Mouse (Mus musculus) forebrain, postnatal 0 days (tissue): ENCODE data around the gene Opalin. TPM values are rescaled to one million over a fixed set of nuclear protein-coding genes. Genes with fewer than 3 reads are reported as not detected.

Experiments
- ATAC-seq: fragments of 200-750 bp; cut with Nextera tagmentation; 2 replicates; pipeline ENCODE4 v1.8.0; 2017; ENCODE audit warnings: mild to moderate bottlenecking, moderate library complexity
- DNase-seq: peaks from one replicate; pipeline ENCODE4 v3.0.0-alpha.2; 2015
- H3K27ac ChIP-seq: fragments of 300-500 bp; sonication (generic); 2 replicates; pipeline ENCODE4 v1.5.1; 2014; ENCODE audit warnings: low read depth, mild to moderate bottlenecking, antibody characterized with exemption, low read length, moderate library complexity, mixed read lengths
- H3K27me3 ChIP-seq: fragments of 300-500 bp; sonication (generic); 2 replicates; pipeline ENCODE4 v1.6.1; 2014; ENCODE audit warnings: mild to moderate bottlenecking, low read length, mixed read lengths; ENCODE audit not compliant: insufficient read depth
- H3K36me3 ChIP-seq: fragments of 300-500 bp; sonication (generic); 2 replicates; pipeline ENCODE4 v1.6.1; 2014; ENCODE audit warnings: mild to moderate bottlenecking, moderate library complexity; ENCODE audit not compliant: insufficient read depth
- H3K4me1 ChIP-seq: fragments of 300-500 bp; sonication (generic); 2 replicates; pipeline ENCODE4 v1.6.1; 2014; ENCODE audit warnings: antibody characterized with exemption; ENCODE audit not compliant: insufficient read depth
- H3K4me2 ChIP-seq: fragments of 300-500 bp; sonication (generic); 2 replicates; pipeline ENCODE4 v1.6.1; 2014; ENCODE audit warnings: low read depth, mild to moderate bottlenecking, moderate library complexity
- H3K4me3 ChIP-seq: fragments of 300-500 bp; sonication (generic); 2 replicates; pipeline ENCODE4 v1.5.1; 2014; ENCODE audit warnings: low read depth, low read length, mixed read lengths
- H3K9ac ChIP-seq: fragments of 300-500 bp; sonication (generic); 2 replicates; pipeline ENCODE4 v1.6.1; 2014; ENCODE audit warnings: mild to moderate bottlenecking
- H3K9me3 ChIP-seq: fragments of 300-500 bp; sonication (generic); 2 replicates; pipeline ENCODE4 v1.6.1; 2016; ENCODE audit warnings: low read length
- CTCF ChIP-seq: sonication (generic); IDR thresholded peaks from 2 replicates; pipeline ENCODE4 v1.5.1; 2016; ENCODE audit warnings: antibody characterized with exemption, control low read depth, low read depth
- WGBS: fragments of 180-500 bp; shearing (Covaris S2); extraction: QIAGEN DNeasy Blood & Tissue Kit; methylation state at CpG from one replicate; pipeline ENCODE4 v1.1.7; 2014; 5-methylcytosine and 5-hydroxymethylcytosine counted together
- polyA plus RNA-seq: library from polyadenylated mRNA; unstranded; fragments of >200 nt; fragmentation: Nextera tagmentation; extraction: Ambion mirVana; gene quantifications from 2 replicates; pipeline ENCODE4 v1.2.1, GENCODE M21; 2015
- total RNA-seq: library from RNA; depleted of rRNA; stranded (reverse); fragments of >200 nt; gene quantifications from 2 replicates; pipeline ENCODE4 v1.2.3, GENCODE M21; 2014

Opalin gene
- total and polyA plus RNA-seq, 2 experiments from 2014 or later, result not detected

GRCm38 (mm10) chr19:41100863-41101262, 23.9 kb upstream of the Opalin start:
- peak; percentile 62 for ATAC-seq

GRCm38 (mm10) chr19:41097038-41097437, 20.1 kb upstream of the Opalin start:
- WGBS, result 40% methylated on average over 4 of the region's 4 CpGs
- H3K4me3 ChIP-seq, result no peak overlapping the region
- H3K27me3 ChIP-seq, result no peaks in the 10 kb centered on the region
- H3K9me3 ChIP-seq, result no peaks in the 10 kb centered on the region
- no peak overlapping the region for H3K27ac ChIP-seq
- H3K4me1 ChIP-seq, result peaks cover 6% of the 10 kb centered on the region; the same call in 1 of the 2 replicates
- no peaks in the 10 kb centered on the region for H3K36me3 ChIP-seq
- DNase-seq (no peak), ATAC-seq (no peak)
- no peak for TF ChIP-seq CTCF
- H3K9ac ChIP-seq, result no peak overlapping the region
- H3K4me2 ChIP-seq, result no peak overlapping the region

More at GRCm38 (mm10) chr19:41100863-41101262, 23.9 kb upstream of the Opalin start:
- DNase-seq, result peak; percentile 62
- Histone ChIP-seq H3K27ac (peak overlapping the region; percentile 40; the same call in 1 of the 2 replicates), H3K9ac (no peak overlapping the region), H3K9me3 (no peaks in the 10 kb centered on the region), H3K27me3 (no peaks in the 10 kb centered on the region), H3K4me3 (no peak overlapping the region), H3K36me3 (no peaks in the 10 kb centered on the region), H3K4me1 (peaks cover 6% of the 10 kb centered on the region; the same call in 1 of the 2 replicates), H3K4me2 (no peak overlapping the region)
- no peak for TF ChIP-seq CTCF
- WGBS, result 44% methylated on average over 7 of the region's 7 CpGs

GRCm38 (mm10) chr19:41091901-41092300, 15.0 kb upstream of the Opalin start:
- Histone ChIP-seq H3K9me3 (no peaks in the 10 kb centered on the region), H3K4me2 (no peak overlapping the region), H3K27ac (no peak overlapping the region), H3K4me1 (no peaks in the 10 kb centered on the region), H3K27me3 (no peaks in the 10 kb centered on the region), H3K36me3 (no peaks in the 10 kb centered on the region), H3K4me3 (no peak overlapping the region), H3K9ac (no peak overlapping the region)
- no peak for ATAC-seq
- WGBS, result 92% methylated on average over 2 of the region's 2 CpGs
- DNase-seq, result no peak
- no peak for TF ChIP-seq CTCF

- Histone ChIP-seq H3K9ac (no peak overlapping the region), H3K4me3 (no peak overlapping the region), H3K4me2 (no peak overlapping the region)
These were observed 12.9 kb upstream of the Opalin start for GRCm38 (mm10) chr19:41089833-41090232.

GRCm38 (mm10) chr19:41088491-41088890, 11.6 kb upstream of the Opalin start:
- Histone ChIP-seq H3K4me1 (no peaks in the 10 kb centered on the region), H3K27me3 (no peaks in the 10 kb centered on the region), H3K36me3 (no peaks in the 10 kb centered on the region), H3K4me2 (no peak overlapping the region), H3K9ac (no peak overlapping the region), H3K27ac (no peak overlapping the region), H3K4me3 (no peak overlapping the region), H3K9me3 (no peaks in the 10 kb centered on the region)
- 39% methylated on average over 18 of the region's 18 CpGs for WGBS
- TF ChIP-seq CTCF, result no peak
- ATAC-seq (no peak), DNase-seq (no peak)

More at GRCm38 (mm10) chr19:41089833-41090232, 12.9 kb upstream of the Opalin start:
- no peaks in the 10 kb centered on the region for H3K4me1 ChIP-seq
- WGBS, result 4% methylated on average over 5 of the region's 5 CpGs
- no peaks in the 10 kb centered on the region for H3K9me3 ChIP-seq
- DNase-seq, result peak; percentile 89
- H3K36me3 ChIP-seq, result no peaks in the 10 kb centered on the region
- peak; percentile 91 for TF ChIP-seq CTCF
- no peaks in the 10 kb centered on the region for H3K27me3 ChIP-seq
- peak; percentile 77 for ATAC-seq
- H3K27ac ChIP-seq, result no peak overlapping the region

GRCm38 (mm10) chr19:41087901-41088300, 11.0 kb upstream of the Opalin start:
- no peaks in the 10 kb centered on the region for H3K27me3 ChIP-seq
- H3K36me3 ChIP-seq, result no peaks in the 10 kb centered on the region
- no peak overlapping the region for H3K4me3 ChIP-seq
- no peak for ATAC-seq
- no peaks in the 10 kb centered on the region for H3K9me3 ChIP-seq
- no peak for DNase-seq
- no peak overlapping the region for H3K4me2 ChIP-seq
- H3K4me1 ChIP-seq, result no peaks in the 10 kb centered on the region
- H3K27ac ChIP-seq, result no peak overlapping the region
- WGBS, result 27% methylated on average over 4 of the region's 4 CpGs
- no peak overlapping the region for H3K9ac ChIP-seq
- no peak for TF ChIP-seq CTCF

- ATAC-seq, result peak; percentile 82
- WGBS, result 12% methylated on average over 2 of the region's 2 CpGs
- H3K4me1 ChIP-seq, result 0 out of 2 replicates have a peak, but pooled peaks cover 3% of the 10 kb centered on the region
These were observed 9.8 kb upstream of the Opalin start for GRCm38 (mm10) chr19:41086700-41087099.

More at GRCm38 (mm10) chr19:41086700-41087099, 9.8 kb upstream of the Opalin start:
- TF ChIP-seq CTCF, result peak; percentile 93
- no peak overlapping the region for H3K4me2 ChIP-seq
- peak; percentile 92 for DNase-seq
- H3K27me3 ChIP-seq, result no peaks in the 10 kb centered on the region
- H3K9me3 ChIP-seq, result no peaks in the 10 kb centered on the region
- no peak overlapping the region for H3K4me3 ChIP-seq
- H3K27ac ChIP-seq, result no peak overlapping the region
- no peaks in the 10 kb centered on the region for H3K36me3 ChIP-seq
- H3K9ac ChIP-seq, result no peak overlapping the region
